Mouse (Mus musculus): ENCODE measurements around the gene Hmcn2. TPM values are rescaled to one million over a fixed set of nuclear protein-coding genes. Genes with fewer than 3 reads are reported as not detected.

The Hmcn2 gene
- 10 to 100 TPM; 14.5 to 18.4 (median 17.5) TPM for total RNA-seq (2022)

DNA sequence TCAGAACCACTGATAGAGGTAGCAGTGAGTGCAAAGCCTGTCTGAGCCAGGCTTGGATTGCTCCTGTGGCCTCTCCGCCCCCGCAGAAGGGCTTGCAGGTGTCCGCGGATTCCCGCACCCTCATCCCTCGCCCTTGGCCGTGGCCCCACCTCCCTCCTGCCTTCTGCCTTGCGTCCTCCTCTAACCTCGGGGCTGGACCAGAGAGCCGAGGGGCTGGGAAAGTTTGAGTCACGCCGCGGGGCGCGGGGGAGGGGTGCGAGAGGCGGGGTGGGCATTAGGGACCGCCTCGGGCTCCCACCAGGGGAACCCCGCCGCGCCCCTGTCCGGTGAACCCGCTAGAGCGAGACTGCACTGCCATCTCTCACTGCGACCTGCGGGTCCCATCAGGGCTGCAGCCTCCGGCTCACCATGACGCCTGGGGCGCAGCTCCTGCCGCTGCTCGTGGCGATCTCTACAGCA lies at the start of gene Hmcn2:
Gene Hmcn2, plus strand, starts transcription at position 409 of the 459 bp plus-strand sequence.
- peak; percentile 52 to 66 for DNase-seq (ENCODE audit: low spot score in 2 of 2)

DNA sequence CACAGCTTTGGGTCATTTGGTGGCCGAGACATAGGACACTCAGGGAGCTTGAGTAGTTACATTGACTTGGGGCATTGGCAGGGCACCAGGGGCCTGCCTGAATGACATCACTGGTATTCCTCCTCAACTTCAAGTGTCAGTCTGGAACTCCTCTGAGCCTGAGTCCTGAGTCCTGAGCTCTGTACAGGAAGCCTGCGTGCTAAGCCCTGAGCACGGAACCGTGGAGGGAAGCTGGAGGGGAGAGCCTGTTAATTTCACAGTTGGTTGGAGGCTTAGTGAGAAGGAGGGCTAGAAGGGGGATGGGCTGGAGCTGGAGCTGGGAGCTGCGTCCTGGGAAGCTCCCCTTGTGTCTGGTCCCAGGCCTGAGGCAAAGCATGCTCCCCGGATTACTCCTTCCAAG lies 46.8 kb upstream of the Hmcn2 start:
- DNase-seq (ENCODE audit: low spot score in 2 of 2) = no peak

DNA sequence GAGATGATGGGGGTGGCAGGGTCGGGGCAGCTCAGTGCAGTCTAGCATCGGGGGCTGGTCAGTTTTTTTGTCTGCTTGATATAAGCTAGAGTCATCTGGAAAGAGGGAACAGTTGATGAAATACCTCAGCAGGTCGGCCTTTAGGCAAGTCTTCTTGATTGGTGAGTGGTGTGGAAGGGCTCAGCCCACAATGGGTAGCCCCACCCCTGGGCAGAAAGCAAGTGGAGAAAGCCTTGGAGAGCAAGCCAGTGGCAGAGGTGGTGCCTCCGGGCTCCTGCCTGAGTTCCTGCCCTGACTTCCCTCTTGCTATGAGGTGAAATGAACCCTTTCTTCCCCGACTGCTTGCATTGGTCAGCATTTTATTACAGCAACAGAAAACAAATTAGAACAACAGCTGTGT lies 45.6 kb upstream of the Hmcn2 start:
- no peak for DNase-seq (ENCODE audit: low spot score in 2 of 2)

DNA sequence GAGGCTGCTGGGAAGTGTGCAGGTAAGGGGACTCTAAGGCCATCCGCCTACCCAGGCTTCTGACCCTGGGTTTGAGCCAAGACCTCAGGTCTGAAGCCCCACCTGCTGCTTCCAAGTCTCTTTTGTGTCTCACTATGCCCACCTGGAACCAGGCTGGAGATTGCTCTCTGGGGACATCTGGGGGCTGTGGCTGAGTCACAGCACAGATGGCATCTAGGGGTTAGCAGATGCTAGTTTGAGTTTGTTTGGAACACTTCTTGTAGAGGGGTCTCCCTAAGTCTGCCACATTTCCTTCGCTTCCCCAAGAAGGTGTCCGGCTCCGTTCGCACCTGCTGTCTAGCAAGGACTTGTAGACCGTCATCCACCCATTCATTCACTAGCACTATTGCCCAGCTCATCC lies 45.0 kb upstream of the Hmcn2 start:
- no peak for DNase-seq (ENCODE audit: low spot score in 2 of 2)

DNA sequence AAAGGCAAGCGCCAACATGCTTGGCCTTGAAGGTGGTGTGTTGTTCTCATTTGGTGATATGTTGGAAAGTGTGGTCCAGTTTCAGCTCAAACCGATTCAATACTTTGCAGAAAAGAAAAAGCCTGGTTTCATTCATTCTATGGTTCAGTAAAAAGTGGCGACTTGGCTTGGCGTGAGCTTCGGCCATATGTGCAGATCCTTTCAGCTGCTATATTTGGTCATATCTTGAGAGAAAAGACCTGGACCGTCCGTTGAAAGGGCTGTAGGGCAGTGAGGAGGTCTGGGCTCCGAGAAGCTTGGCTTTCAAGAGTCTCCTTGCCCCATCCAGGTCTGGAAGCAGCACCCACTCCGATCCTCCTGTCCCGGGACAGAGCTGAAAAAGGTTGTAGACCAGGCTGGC lies 44.4 kb upstream of the Hmcn2 start:
- DNase-seq (ENCODE audit: low spot score in 2 of 2) = no peak

DNA sequence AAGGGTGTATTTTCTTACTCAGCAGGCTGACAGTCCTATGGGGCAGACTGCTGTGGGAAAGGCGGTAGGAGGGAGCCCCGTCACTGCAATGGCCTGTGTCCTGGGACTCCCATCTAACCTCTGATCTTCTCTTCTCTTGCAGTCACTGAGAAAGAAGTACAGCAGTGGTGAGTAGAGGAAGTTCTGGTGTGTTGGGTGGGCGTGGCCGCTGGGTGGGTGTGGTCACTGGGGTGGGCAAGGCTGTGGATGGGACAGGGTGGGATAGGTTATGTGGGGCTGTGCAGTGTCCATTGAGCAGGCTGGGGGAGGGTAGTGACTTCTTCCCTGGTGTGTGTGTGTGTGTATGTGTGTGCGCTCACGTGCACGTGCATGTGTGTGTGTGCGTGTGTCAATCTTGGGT lies 43.7 kb upstream of the Hmcn2 start:
- no peak for DNase-seq (ENCODE audit: low spot score in 2 of 2)

DNA sequence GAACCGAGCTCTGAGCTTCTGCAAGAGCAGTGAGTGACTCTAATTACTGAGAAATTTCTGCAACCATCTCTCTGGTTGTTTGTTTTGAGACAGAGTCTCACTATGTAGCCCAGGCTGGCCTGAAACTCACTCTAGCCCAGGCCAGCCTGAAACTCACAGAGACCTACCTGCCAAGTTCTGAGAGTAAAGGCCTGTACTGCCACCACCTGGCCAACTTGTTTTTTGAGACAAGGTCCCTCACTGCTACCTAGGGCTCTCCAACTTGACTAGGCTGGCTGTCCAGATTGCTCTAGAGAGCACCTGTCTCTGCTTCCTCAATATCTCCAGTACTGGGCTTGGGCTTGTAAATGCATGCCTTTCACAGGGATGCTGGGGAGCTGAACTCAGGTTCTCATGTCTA lies 43.1 kb upstream of the Hmcn2 start:
- DNase-seq (ENCODE audit: low spot score in 2 of 2) = no peak

DNA sequence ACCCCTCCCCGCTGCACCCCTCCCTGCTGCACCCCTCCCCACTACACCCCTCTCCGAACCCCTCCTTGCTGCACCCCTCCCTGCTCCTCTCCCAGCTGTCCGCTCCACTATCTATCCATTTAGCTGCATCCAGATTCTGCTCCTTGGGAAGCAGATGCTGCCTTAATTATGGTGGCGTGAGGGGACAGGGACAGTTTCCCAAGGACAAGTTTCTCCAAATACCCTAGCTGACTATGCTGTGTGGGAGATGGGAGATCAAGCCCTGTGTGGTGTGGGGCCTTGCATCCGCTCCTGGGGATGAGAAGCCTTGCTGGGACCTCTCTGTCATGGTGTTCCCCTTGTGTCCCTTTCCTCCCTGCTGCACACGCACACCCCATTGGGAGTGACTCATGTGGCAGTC lies 39.2 kb upstream of the Hmcn2 start:
- no peak for DNase-seq (ENCODE audit: low spot score in 2 of 2)

DNA sequence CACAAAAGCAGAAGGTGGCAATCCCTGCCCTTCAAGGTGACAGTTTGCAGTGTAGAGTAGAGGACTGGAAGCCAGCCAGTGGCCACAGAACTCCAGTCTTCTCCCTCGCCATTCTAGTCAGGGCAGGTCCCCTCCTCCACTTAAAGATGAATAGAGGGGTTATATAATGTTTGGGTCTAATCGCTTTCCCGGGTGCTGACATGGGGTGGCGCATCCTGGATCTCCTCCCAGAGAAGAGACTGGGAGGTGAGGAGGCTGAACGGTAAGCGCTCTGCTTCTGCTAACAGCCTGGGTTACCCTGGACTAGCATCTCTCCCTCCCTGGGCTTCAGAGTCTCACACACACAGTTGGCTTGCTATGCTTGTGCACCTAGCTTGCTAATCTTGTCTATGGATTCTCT lies 36.4 kb upstream of the Hmcn2 start:
- DNase-seq (ENCODE audit: low spot score in 2 of 2) = no peak

DNA sequence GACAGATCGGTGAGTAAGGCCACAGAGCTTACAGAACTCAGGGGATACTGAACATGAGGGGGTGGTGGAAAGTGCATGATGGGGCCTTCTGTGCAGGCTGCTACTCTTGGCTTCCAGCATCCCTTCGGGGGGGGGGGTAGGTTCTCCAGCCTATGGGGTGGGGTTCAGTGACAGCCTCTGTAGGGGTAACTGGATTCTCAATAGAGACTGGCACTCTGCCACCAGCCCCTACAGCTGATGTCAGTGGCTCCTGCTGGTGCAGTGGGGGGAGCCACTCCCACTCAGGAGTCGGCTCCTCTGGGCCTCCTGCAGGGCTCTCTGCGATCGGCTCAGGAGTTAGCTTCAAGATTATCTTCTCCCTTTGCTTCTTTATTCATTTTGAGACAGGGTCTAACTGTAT lies 35.7 kb upstream of the Hmcn2 start:
- no peak for DNase-seq (ENCODE audit: low spot score in 2 of 2)

DNA sequence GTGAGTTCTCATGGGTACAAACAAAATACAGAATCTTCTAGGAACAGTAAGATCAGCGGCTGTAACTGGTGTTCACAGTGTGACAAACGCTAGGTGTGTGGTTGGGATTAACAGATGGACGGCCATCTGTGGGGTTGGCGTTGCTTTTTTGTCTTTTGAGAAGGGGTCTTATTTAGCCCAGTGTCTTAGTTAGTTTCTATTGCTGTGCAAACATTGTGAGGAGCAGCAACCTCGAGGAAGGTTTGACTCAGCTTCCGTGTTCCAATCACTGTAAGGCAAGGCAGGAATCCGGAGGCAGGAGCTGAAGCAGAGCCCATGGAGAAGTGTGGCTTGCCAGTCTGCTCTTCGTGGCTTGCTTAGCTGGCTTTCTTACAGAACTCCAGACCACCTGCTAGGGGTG lies 33.1 kb upstream of the Hmcn2 start:
- no peak for DNase-seq (ENCODE audit: low spot score in 2 of 2)

DNA sequence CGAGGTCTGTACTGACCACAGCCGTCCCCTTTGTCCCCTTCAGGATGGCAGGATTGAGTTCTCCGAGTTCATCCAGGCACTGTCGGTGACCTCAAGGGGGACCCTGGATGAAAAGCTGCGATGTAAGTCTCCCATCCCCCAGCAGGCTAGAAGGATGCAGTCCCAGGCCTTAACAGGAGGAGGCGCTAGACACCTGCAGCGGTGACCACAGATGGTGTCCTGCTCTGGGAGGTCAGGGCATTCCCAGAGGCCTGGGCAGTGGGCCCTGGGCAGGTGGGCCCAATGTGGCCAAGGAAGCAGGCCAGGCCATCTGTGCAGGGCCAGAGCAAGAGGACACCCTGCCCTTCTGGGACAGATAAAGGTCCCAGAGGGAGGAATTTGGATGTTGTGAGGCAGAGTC lies 31.9 kb upstream of the Hmcn2 start:
- no peak for DNase-seq (ENCODE audit: low spot score in 2 of 2)

DNA sequence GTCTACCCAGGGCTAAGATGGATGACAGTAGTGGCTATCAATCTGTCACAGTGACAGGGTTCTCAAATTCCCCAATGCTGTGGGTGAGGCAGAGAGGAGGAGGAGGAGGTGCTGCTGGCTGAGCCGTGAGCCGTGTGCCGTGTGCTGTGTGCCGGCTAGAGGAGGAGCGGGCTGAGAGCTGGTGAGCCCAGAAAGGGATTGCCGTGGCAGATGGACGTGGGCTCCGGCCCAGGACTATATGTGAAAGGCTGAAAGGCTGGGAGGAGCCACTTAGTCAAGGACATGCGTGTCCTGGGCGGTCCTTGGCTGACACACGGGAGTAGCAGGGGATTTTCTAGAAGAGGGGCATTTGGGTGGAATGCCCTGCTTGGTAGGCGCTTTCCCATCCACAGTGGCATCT lies 31.3 kb upstream of the Hmcn2 start:
- no peak for DNase-seq (ENCODE audit: low spot score in 2 of 2)

DNA sequence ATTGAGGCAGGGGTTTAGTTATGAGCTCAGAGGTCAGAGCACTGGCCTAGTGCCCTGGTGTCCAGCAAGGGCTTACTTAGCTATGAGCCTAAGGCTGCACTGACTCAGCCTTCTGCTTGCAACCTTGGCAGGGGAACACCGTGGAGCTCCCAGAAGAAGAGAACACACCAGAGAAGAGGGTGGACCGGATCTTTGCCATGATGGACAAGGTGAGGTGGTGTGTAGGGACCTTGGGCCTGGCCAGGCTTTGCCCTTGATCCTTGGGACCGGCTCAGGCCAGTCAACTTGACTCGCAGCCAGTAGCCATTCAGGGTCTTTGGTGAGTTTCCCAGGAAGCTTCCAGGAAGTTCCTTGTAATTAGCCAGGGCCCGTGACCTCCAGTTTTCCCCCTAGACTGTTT lies 29.7 kb upstream of the Hmcn2 start:
- no peak for DNase-seq (ENCODE audit: low spot score in 2 of 2)

DNA sequence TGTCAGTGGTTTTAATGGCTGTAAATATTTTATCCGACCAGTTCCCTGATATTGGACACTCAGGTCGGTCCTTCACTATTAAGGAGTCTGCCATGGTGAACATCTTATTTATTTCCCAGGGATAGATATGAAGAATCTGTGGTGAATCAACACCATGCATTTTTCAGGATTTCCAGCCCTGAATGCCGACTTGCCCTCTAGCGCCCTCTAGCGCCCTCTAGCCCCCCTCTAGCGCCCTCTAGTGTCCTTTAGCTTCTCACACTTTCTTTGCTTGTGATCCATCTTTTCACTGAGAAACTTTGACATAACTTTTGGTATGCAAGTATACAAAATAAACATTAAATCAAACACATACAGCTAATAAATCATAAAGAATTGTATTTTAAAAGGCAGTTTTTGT lies 22.8 kb upstream of the Hmcn2 start:
- DNase-seq (ENCODE audit: low spot score in 2 of 2) = no peak

DNA sequence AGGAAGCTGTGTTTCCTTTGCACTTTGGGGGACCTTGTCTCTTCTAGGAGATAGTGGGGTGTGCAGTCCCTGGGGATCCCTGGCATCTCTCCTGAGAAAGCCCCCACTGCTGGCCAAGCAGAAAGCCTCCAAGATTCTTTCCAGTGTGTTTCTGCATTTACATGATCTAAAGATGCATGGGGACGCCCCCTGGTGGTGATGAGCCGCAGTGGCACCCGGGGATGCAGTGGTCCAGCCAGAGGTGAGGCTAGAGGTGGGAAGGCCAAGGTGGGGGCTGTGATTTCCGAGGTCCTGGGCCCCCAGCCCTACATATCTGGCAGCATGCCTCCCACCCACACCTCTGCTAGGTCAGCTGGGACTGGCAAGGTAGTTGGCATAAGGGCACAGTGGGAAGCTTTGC lies 19.2 kb upstream of the Hmcn2 start:
- DNase-seq (ENCODE audit: low spot score in 2 of 2) = peak; percentile 68 to 73

DNA sequence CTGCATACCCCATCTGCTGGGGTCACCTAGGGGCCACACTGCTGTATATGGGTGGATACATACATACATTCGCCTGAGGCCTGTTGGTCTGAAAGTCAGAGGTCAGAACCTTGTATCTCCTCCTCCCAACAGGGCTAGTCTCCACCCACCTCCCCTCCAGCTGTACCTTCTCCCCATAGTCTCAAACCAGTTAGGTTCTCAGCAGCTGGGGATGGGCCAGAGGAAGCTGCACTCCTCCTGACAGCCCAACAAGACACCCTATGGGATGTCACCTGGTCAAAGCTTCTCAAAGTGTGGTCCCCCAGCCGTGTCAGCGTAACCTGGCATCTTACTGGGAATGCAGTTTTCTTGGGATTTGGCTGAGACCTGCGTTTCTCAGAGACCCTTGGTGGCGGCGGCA lies 17.8 kb upstream of the Hmcn2 start:
- no peak for DNase-seq (ENCODE audit: low spot score in 2 of 2)

DNA sequence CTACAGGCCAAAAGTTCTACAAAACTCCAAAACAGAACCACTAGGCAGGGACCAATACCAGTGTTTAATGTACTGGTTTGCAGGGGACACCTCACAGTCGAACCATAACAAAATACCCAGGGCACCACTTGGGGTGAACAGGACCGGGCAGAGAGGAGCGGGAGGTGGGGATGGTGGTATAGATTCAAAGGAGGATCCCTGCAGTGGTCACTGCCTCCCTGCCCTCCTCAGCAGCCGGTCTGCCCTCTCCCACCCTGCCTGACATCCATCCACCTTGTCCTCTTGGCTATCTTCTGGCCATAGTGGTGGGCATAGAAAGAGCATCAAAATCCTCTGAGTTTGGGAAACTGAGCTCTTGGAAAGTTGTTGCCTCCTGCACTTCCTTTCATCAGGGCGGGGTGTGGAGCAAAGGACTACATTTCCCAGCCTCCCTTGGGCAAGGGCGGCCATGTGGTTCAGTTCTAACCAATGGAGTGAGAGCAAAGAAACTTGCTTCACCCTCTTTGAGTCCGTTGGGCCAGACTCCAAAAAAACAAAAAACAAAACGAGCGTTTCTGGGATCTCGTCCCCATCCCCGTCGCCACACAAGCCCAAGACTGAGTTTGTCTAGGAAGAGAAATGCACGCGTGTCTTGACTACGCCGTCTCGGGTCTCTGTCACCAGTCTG lies 16.5 kb upstream of the Hmcn2 start:
- peak; percentile 35 to 42 for DNase-seq (ENCODE audit: low spot score in 2 of 2)

DNA sequence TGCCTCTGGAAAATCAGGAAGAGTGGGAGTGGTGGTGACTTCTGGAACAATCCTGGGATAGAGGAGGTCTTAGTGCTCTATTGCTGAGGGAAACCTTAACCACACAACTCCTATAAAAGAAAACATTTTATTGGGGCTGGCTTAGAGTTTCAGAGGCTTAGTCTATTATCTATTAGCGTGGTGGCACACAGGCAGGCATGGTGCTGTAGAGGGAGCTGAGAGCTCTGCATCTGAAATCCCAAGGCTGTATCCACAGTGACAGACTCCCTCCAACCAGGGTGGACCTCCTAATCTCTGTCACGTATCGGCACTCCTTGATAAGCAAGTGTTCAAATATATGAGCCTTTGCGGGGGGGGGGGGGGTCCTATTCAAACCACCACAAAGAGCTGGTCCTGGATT lies 15.4 kb upstream of the Hmcn2 start:
- DNase-seq (ENCODE audit: low spot score in 2 of 2) = no peak

DNA sequence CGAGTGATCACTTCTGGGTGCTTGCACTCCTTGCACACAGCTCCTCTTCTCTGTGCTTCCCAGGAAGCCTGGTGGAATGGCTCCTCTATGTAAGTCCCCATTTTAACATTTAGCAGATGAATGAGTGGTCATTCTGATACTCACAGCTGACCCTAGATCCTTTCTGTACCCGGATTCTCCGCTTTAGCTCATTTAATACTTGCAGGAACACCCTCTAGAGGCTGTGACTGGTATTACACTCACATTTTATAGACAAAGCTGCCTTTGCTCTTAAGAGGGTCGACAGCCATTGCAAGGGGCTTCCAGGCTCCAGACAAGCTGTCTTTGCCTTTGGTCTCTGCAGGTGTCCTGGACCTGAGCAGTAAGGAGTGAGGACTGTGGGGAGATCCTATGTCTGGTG lies 14.9 kb upstream of the Hmcn2 start:
- DNase-seq (ENCODE audit: low spot score in 2 of 2) = no peak

DNA sequence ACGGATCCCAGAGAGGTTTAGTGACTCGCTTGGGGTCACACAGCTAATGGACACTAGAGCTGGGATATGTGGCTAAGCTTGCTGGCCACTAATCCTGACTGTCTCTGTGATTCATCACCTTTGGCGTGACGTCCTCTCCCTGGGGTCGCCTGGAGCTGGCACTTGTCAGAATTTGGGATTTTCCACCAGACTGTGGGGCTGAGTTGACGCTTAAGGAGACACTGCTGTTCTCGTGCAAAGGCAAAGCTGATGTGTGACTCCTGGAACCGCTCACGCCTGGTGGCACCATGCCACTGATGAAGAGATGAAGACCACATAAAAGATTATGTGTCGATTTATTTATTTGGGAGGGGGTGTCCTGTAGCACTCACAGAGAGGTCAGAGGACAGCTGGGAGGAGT lies 14.2 kb upstream of the Hmcn2 start:
- DNase-seq (ENCODE audit: low spot score in 2 of 2) = peak; percentile 40 to 48

DNA sequence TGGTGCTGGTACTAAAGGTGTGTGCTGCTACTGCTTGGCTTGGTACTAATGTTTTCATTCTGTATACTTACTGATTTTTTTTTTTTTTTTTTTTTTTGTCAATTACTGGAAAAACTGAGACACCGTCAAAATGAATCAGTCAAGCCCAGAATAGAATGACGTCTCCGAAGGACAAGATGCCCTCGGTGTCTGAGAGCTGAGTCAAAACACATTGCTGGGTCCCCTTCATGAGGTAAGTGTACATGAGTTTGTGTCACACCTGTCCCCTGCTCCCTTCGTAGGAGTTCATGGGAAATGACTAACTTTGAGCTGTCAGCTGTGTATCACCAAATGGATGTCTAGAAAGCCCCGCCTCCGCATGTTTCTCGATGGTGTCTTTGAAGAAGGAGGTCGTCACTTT lies 11.0 kb upstream of the Hmcn2 start:
- no peak for DNase-seq (ENCODE audit: low spot score in 2 of 2)

DNA sequence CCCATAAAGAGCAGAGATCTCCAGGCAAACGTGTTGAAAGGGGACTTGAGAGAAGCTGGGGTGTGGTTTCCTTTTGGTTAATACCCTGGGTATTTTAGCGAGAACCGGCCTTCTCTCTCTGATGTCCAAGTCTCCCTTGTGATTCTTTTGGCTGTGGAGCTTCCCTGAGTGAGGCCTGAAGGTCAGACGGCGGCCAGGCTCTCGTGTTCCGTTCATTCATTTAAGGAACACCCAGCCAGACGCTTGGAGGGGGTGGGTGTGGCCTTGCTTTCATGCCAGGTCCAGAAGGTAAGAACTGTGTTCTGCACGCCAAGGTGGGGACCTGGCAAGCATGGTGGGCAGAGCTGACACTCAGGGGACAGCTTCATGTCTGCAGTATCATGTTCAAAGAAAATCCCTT lies 10.0 kb upstream of the Hmcn2 start:
- peak; percentile 67 to 76 for DNase-seq (ENCODE audit: low spot score in 2 of 2)
